Mouse (Mus musculus) T-helper 1 cell (primary cell): ENCODE results near the gene Rbsn.

Source experiments
- in situ Hi-C: fragments of 300-600 bp; cut with MboI, MseI; formaldehyde crosslinking; loops from one replicate; pipeline ENCODE4 v1.15.1; 2025; ENCODE audit warnings: high pct_unique_total_duplicates

Gene Rbsn

DNA sequence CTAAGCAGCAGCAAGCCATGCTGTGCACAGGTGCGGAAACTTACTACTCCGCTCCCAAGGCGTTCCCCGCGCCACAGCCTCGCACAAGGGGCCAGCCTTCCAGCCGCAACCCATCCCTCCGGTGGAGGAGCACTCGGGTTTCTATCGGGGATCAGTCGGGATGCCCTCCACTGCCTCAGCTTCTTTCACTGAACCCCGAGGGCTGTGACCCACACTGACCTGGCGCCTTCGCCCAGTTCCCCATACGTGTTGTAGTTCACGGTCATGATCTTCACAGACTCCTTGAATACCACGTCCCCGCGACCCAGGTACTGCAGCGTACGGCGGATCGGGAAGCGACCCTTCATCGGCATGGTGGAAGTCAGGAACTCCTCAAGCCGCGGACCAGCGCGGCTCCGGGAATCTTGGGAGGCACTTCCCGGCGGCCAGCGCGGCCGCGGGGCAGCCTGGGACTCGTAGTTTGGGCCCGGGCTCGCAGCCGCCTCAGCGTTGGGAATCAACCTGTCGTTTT is 31.0 kb downstream of the Rbsn start, which contains the start of gene Mrps25:
Mrps25 (minus strand) TSS at position 413 of the 511 bp plus-strand sequence.
- in situ Hi-C loops = loop anchor here (25.0 kb wide), 1 partner anchor 1796 kb away; no protein-coding TSS in a partner anchor

DNA sequence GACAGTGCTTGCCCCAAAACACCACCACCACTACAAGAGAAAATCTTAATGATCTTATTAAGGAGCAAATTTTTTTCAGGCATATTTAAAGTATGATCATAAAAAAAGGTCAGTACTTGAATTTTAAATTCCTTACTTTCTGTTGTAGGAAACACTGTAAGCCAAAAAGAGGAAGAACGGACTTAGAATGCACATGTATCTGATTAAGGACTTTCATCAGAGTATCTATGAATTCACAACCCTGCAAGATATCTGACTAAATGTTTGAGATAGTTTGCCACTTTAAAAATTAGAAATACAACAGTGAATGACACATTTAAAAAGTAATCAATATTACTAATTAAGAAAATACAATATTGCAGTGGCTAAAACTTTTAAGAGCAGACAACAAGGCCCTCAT is 38.3 kb downstream of the Rbsn start:
- in situ Hi-C loops = loop anchor here (25.0 kb wide), 1 partner anchor 1789 kb away; no protein-coding TSS in a partner anchor

DNA sequence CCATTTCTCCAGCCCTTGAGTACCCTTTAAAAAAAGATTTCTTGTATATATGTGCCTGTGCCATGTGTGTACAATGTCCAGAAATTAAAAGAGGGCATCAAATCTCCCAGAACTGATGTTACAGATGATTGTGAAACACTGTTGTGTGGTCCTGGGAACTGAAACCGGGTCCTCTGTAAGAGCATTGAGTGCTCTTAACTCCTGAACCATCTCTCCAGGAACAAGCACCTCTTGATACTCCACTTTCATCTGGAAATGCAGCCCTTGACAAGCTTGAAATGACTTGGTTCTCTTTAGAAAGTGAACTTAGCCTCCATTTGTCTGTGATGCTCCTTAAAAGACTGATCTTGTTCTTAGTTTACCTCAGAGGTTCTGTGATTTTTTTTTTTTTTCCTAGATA is 52.0 kb downstream of the Rbsn start:
- in situ Hi-C loops = no loop called here

DNA sequence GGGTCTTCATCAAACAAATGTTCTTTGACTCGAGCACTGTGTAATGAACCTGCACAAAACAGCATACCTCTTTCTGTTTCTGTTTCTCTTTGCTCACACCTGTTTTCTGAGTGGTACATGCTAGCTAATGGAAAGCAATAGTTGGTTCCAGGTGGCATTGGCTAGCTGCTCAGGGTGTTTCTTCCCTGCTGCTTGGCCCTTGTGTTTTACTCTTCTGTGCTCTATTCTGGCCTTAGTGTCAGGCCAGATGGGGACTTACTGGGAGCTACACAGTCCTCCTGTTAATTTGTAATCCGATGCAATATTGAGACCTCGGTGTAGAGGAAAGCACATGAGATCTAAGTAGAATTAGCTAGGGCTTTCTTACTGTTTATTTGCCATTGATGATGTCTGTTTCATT is 55.9 kb downstream of the Rbsn start:
- in situ Hi-C loops = no loop called here

DNA sequence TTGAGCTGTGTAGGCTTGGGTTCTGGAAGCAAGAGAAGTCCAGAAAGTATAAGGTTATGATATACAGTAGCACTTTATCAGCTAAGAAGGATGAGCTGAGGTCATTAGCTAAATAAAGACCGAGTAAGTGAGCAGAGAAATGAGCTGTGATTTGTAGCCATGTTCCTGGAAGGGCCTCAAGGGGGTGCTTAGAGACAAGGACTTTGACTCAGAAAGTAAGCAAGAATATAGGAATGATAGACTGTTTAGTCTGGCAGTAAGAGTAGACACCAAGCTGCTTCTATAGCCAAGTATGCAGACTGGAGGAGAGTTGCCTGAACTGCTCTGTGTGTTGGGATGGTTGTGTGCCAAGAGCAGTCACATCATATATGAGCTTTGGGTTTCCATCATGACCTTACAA is 61.0 kb downstream of the Rbsn start:
- in situ Hi-C loops = no loop called here

DNA sequence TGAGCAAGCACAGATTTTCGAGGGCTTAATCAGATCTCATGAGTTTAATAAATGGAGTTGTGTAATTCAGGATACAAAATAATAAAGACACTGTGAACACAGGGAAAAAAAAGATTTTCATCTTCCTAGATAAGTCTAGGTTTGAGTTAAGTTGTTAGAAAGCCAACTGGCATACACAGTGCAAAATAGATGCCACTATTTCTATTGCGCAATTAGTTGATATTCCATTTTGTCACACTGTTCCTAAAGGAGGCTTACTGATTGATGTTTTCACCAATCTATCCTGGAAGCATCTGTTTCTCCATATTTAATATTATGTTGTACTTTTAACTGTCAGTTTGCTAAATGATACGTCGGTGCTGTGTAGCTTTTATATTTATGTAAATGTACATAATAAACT is 68.8 kb downstream of the Rbsn start:
- in situ Hi-C loops = no loop called here
